Mouse (Mus musculus): ENCODE results near the gene Rere.

GRCm38 (mm10) chr4:150624214-150624823 is 342.9 kb downstream of the Rere start:
- no peak for TF ChIP-seq EP300 (IDR thresholded peaks at IDR 0.05; ENCODE audit: low read depth)
- no peak for TF ChIP-seq CTCF (IDR thresholded peaks at IDR 0.05; ENCODE audit: low read depth)

Data from liver, embryonic 14.5 days (tissue).